Mouse (Mus musculus) retina, postnatal 7 days (tissue): ENCODE data around the gene Cirbp.

Experiments used
- DNase-seq: peaks from one replicate; pipeline ENCODE4 v3.0.0-alpha.2; 2012; ENCODE audit warnings: low read depth, low spot score

Cirbp gene

GRCm38 (mm10) chr10:80137626-80138552 is 27.9 kb upstream of the Cirbp start:
- DNase-seq = no peak

- no peak for DNase-seq
These were observed 27.0 kb upstream of the Cirbp start, which contains the start of gene Atp5d for GRCm38 (mm10) chr10:80138553-80139438. Gene Atp5d (plus strand): TSS chr10:80138632.

GRCm38 (mm10) chr10:80139439-80139775 is 26.4 kb upstream of the Cirbp start:
- no peak for DNase-seq

- no peak for DNase-seq
These were observed 25.7 kb upstream of the Cirbp start for GRCm38 (mm10) chr10:80139975-80140665.

- no peak for DNase-seq
These were observed 25.1 kb upstream of the Cirbp start, which contains the start of gene Cbarp for GRCm38 (mm10) chr10:80140666-80141035. Gene Cbarp (minus strand): TSS chr10:80140835.

- peak; percentile 85 for DNase-seq
These were observed 24.5 kb upstream of the Cirbp start for GRCm38 (mm10) chr10:80141243-80141642.

- DNase-seq = peak; percentile 97
These were observed 23.8 kb upstream of the Cirbp start for GRCm38 (mm10) chr10:80141786-80142529.

- DNase-seq = no peak
These were observed 23.3 kb upstream of the Cirbp start for GRCm38 (mm10) chr10:80142530-80142925.

- no peak for DNase-seq
These were observed 22.1 kb upstream of the Cirbp start for GRCm38 (mm10) chr10:80143664-80144063.

- DNase-seq = no peak
These were observed 21.6 kb upstream of the Cirbp start for GRCm38 (mm10) chr10:80144159-80144558.

GRCm38 (mm10) chr10:80144864-80145838 is 20.6 kb upstream of the Cirbp start:
- DNase-seq = no peak

GRCm38 (mm10) chr10:80145896-80146295 is 19.9 kb upstream of the Cirbp start:
- DNase-seq = no peak

- no peak for DNase-seq
These were observed 19.2 kb upstream of the Cirbp start for GRCm38 (mm10) chr10:80146568-80147011.

GRCm38 (mm10) chr10:80147146-80147718 is 18.6 kb upstream of the Cirbp start:
- DNase-seq = no peak

GRCm38 (mm10) chr10:80147719-80148601 is 17.8 kb upstream of the Cirbp start, which contains the start of gene Midn:
Gene Midn (plus strand): TSS chr10:80148272.
- no peak for DNase-seq

- peak; percentile 81 for DNase-seq
These were observed 17.0 kb upstream of the Cirbp start for GRCm38 (mm10) chr10:80148610-80149290.
